Mouse (Mus musculus): ENCODE data around the gene Hlf. TPM values are rescaled to one million over a fixed set of nuclear protein-coding genes. Genes with fewer than 3 reads are reported as not detected.

Gene Hlf
- polyA plus RNA-seq, 1 experiment: 0.16 TPM

DNA sequence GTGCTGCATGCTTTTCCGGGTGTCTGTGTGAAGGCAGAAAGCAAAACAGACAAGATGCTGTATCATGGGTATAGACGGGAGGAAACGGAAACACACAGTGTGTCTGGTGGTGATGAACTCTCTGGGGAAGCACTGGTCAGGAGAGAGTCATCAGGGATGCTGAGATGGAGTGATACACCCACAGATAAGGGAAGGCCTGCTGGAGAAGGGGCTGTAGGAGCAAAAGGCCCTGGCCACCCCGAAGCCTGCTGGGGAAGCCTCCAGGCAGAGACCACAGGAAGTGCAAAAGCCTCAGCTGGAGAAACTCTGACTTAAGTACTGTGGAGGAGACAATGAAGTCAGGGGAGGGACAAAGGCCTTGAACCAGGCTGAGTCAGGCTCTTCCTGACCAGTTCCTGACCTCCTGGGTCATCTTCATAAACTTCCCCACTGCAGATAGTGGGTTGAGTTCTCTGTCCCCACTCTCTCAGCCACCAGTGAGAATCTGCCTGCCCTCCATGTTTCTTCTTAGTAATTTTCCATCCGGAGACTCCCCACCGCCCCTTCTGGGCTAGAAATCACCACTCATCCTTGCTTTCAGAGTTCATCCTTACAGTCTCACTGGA is 104.0 kb downstream of the Hlf start:
- Histone ChIP-seq H3K36me3 (ENCODE audit: control insufficient read depth, insufficient read depth) (no peaks in the 10 kb centered on the region), H3ac (ENCODE audit: control insufficient read depth, insufficient read length, low read depth) (no peak overlapping the region), H3K4me3 (ENCODE audit: insufficient read depth, poor library complexity, severe bottlenecking) (no peak overlapping the region), H3K27me3 (ENCODE audit: control insufficient read depth, insufficient read depth, insufficient read length) (no peaks in the 10 kb centered on the region), H3K79me3 (ENCODE audit: low read depth) (no peaks in the 10 kb centered on the region), H3K79me2 (ENCODE audit: control insufficient read depth, insufficient read depth) (no peaks in the 10 kb centered on the region)
- peak; percentile 11 for TF ChIP-seq MYOD1 (IDR thresholded peaks at IDR 0.05; ENCODE audit: control insufficient read depth, insufficient read length, low read depth)
- TF ChIP-seq FOSL1 (IDR thresholded peaks at IDR 0.05; ENCODE audit: insufficient read depth, low read length, poor library complexity, severe bottlenecking): peak; percentile 77
- no peak for TF ChIP-seq CTCF (IDR thresholded peaks at IDR 0.05; ENCODE audit: control insufficient read depth, insufficient read depth, insufficient read length)
- no peak for TF ChIP-seq USF1 (IDR thresholded peaks at IDR 0.05; ENCODE audit: low read depth)
- TF ChIP-seq MAX (IDR thresholded peaks at IDR 0.05): no peak

Other genes with a start within 250 kb of the Hlf start
- 22.9 TPM for gene Gm45716, start 203.2 kb downstream of the Hlf start, polyA plus RNA-seq (2012; fragmentation: generic; extraction: Trizol)
- gene Mmd, start 141.4 kb downstream of the Hlf start, polyA plus RNA-seq (2012; fragmentation: generic; extraction: Trizol): 257 TPM
- gene Stxbp4, start 247.2 kb upstream of the Hlf start, polyA plus RNA-seq (2012; fragmentation: generic; extraction: Trizol): 3.7 TPM
- gene Cox11, start 247.3 kb upstream of the Hlf start, polyA plus RNA-seq (2012; fragmentation: generic; extraction: Trizol): 11.5 TPM